Mouse (Mus musculus): ENCODE results near the gene Depdc5. TPM values are rescaled to one million over a fixed set of nuclear protein-coding genes. Genes with fewer than 3 reads are reported as not detected.
"Not testable (repeated sequence)": the region's sequence is repeated elsewhere in the genome, so short reads cannot be mapped to it uniquely, and the experiment has no call there.

Gene Depdc5
- polyA plus RNA-seq, 1 experiment = 16.2 TPM

DNA sequence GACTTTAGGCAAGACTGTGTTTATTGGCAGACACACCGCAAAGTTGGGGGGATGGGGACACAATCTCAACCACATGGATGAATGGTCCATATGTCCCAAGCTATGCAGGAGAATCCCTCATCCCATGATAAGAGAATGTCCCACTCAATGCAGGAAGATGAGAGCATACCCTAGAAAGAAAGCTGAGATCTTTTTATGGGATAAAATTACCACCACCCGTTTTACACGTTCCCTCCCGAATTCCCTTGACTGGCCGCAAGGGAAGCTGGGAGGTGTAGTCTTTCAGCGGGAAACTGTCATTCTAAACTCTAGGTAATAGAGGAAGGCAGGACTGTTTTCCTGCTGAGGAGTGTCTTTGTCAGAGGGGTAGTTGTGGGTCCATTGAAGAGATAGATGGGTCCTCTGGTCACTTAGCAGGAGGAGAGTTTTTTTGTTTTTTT, 5.7 kb upstream of the Depdc5 start:
- Histone ChIP-seq H3K4me3 (ENCODE audit: insufficient read depth, low read depth, low read length) (peak overlapping the region; percentile 66), H3K4me1 (ENCODE audit: control insufficient read depth, insufficient read depth, insufficient read length, low read length) (no peaks in the 10 kb centered on the region), H3K27ac (replicated peaks; ENCODE audit: low read depth, low read length) (no peak overlapping the region)

DNA sequence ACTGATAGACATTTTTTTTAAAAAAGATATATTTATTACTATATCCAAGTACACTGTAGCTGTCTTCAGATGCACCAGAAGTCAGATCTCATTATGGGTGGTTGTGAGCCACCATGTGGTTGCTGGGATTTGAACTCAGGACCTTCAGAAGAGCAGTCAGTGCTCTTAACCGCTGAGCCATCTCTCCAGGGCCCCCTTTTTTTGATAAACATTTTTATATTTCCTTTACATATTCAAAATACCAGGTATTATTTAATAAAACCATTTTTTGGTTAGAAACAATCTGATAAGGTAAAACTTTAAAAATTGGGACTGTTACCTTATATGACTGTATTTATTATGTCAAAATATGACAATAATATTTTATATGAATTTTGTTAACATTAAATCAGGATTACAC, 2.4 kb upstream of the Depdc5 start:
- Histone ChIP-seq H3K27ac (replicated peaks; ENCODE audit: low read depth, low read length) (no peak overlapping the region), H3K4me1 (ENCODE audit: control insufficient read depth, insufficient read depth, insufficient read length, low read length) (no peaks in the 10 kb centered on the region), H3K4me3 (ENCODE audit: insufficient read depth, low read depth, low read length) (no peak overlapping the region)

DNA sequence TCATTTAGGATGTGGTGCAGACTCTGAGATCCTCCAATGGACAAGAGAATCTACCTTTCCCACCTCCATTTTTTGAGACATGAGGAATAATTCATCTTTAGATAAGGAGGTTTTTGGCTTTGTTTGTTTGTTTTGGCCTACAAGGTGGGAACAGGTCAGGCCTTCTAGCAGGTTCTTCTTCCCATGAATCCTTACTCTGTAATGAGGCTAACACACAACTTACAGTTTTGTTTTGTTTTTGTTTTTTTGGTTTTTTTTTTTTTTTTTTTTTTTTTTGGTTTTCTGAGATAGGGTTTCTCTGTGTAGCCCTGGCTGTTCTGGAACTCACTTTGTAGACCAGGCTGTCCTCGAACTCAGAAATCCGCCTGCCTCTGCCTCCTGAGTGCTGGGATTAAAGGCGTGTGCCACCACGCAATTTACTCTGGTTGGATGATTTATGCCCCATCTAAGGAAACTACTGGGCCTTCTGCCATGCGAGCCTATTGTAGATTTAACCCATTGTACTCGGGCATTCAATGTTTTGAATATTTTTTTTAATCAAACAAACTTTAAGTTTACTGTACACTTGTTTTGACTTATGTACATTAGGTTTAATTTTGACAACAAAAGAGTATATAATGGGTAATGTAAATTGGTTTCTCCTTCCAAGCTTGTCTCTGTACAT, 900 bp upstream of the Depdc5 start:
- Histone ChIP-seq H3K4me3 (ENCODE audit: insufficient read depth, low read depth, low read length) (no peak overlapping the region), H3K27ac (replicated peaks; ENCODE audit: low read depth, low read length) (no peak overlapping the region), H3K4me1 (ENCODE audit: control insufficient read depth, insufficient read depth, insufficient read length, low read length) (no peaks in the 10 kb centered on the region)

DNA sequence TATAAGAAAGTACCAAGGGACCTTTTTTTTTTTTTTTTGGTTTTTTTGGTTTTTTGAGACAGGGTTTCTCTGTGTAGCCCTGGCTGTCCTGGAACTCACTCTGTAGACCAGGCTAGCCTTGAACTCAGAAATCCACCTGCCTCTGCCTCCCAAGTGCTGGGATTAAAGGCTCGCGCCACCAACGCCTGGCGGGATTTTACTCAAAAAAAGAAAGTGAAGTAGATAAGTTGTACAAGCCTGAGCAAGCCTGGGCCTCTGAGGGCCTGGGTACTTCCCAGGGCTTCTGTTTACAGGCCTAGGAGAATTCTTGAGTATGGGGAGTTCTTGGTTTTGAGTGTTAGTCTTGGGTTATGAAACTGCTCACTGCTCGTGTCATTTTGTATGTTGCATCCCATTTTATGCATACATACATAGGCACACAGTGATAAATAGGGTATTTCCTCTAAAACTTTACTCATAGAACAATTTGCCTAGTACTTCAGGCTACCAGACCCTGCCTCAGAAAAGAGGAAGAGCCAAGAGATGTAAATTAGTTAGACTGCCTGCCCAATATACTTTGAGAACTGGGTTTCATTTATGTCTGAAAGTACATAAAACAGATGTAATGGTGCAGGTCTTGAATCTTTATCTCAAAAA, 6.0 kb downstream of the Depdc5 start:
- no peak overlapping the region for H3K27ac ChIP-seq (replicated peaks; ENCODE audit: low read depth, low read length)
- no peak overlapping the region for H3K4me3 ChIP-seq (ENCODE audit: insufficient read depth, low read depth, low read length)
- no peaks in the 10 kb centered on the region for H3K4me1 ChIP-seq (ENCODE audit: control insufficient read depth, insufficient read depth, insufficient read length, low read length)

DNA sequence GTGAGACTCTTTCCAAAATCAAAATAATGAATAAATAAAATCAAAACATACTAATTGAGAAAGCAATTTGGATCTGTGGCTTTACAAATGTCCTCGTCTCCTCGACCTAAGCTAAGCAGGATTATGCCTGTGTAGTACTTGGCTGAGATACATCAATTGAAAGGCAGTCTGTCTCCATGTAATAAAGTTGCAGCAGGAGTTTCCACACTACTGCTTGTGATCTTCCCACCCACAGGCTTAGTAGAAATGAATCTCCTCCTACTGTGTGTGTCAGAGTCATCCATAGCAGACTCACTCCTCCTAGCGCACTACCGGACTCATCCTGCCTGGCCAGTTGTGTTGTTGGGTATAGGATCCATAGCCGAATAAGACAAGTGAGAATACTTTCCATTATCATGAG, 8.8 kb downstream of the Depdc5 start:
- Histone ChIP-seq H3K27ac (replicated peaks; ENCODE audit: low read depth, low read length) (no peak overlapping the region), H3K4me3 (ENCODE audit: insufficient read depth, low read depth, low read length) (no peak overlapping the region), H3K4me1 (ENCODE audit: control insufficient read depth, insufficient read depth, insufficient read length, low read length) (no peaks in the 10 kb centered on the region)

DNA sequence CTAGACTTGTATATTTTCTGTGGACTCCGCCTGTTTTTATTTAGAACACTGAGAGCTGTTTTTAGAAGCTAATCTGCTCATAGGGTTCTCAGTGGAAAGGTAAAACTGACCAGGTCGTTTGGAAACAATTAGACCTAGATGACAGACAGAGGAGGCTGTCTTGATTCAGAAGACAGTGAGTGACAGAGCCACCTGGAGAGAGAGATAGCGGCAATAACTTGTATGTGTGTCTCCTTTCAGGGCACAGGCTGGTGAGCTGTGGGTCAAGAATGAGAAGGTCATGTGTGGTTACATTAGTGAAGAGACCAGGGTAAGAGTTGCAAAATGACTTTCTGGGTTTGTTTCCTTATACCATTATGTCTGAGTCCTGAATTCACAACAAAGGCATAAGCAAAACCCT, 23.2 kb downstream of the Depdc5 start:
- no peak overlapping the region for H3K4me3 ChIP-seq (ENCODE audit: insufficient read depth, low read depth, low read length)
- no peaks in the 10 kb centered on the region for H3K4me1 ChIP-seq (ENCODE audit: control insufficient read depth, insufficient read depth, insufficient read length, low read length)
- H3K27ac ChIP-seq (replicated peaks; ENCODE audit: low read depth, low read length) = no peak overlapping the region

DNA sequence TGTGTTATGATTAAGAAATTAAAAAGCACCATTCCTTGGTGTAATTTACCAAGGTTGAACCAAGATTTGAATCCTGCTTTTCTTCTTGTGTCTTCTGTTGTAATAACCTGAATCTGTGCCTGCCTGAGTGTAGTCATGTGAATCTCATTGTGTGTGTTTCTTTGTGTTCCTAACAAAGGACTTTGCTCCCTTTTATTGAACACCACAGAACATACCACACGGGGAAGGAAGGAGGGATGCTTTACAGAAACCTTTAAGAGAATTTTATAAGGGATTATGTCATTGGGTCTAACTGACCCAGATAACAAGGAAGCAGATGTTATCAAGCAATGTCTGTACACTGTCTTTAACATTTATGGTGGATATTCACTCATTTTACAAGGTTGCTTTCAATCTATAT, 44.0 kb downstream of the Depdc5 start:
- Histone ChIP-seq H3K27ac (replicated peaks; ENCODE audit: low read depth, low read length) (no peak overlapping the region), H3K4me3 (ENCODE audit: insufficient read depth, low read depth, low read length) (no peak overlapping the region), H3K4me1 (ENCODE audit: control insufficient read depth, insufficient read depth, insufficient read length, low read length) (no peaks in the 10 kb centered on the region)

DNA sequence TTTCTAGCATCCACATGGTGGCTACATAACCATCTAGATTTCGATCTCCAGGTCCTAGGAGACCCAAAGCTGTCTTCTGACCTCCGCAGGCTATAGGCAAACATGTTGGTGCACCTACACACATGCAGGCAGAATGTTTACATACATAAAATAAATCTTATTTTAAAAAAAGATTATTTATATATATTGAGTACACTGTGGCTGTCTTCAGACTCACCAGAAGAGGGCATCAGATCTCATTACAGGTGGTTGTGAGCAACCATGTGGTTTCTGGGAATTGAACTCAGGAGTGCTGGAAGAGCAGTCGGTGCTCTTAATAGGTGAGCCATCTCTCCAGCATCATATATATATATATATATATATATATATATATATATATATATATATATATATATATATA, 50.6 kb downstream of the Depdc5 start:
- H3K4me1 ChIP-seq (ENCODE audit: control insufficient read depth, insufficient read depth, insufficient read length, low read length) = no peaks in the 10 kb centered on the region
- H3K4me3 ChIP-seq (ENCODE audit: insufficient read depth, low read depth, low read length) = no peak overlapping the region
- no peak overlapping the region for H3K27ac ChIP-seq (replicated peaks; ENCODE audit: low read depth, low read length)

DNA sequence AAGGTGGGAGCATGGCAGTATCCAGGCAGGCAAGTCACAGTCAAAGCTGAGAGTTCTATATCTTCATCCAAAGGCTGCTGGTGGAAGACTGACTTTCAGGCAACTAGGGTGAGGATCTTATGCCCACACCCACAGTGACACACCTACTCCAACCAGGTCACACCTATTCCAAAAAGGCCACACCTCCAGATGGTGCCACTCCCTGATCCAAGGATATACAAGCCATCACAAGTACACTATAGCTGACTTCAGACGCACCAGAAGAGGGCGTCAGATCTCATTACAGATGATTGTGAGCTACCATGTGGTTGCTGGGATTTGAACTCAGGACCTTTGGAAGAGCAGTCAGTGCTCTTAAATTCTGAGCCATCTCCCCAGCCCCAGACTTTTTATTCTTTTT, 55.8 kb downstream of the Depdc5 start:
- not testable (repeated sequence) for H3K4me1 ChIP-seq (ENCODE audit: control insufficient read depth, insufficient read depth, insufficient read length, low read length); H3K27ac ChIP-seq (replicated peaks; ENCODE audit: low read depth, low read length); H3K4me3 ChIP-seq (ENCODE audit: insufficient read depth, low read depth, low read length)

DNA sequence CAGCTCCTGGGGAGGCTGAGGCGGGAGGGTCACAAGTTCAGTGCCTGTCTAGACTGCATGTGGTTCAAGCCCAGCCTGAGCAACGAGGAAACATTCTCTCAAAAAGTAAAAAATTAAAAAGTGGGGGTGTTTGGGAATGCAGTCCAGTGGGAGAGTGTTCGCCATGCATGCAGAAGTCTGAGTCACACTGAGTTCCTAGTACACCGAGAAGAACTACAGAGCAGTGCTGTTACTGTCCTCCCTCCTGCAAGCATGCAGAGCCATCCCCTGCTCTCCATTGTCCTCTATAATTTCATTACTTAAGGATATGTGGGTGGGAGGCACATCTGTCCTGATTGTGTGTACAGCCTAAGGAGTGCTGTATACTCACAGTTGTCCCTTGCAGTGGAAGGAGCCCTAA, 59.4 kb downstream of the Depdc5 start:
- no peak overlapping the region for H3K27ac ChIP-seq (replicated peaks; ENCODE audit: low read depth, low read length)
- H3K4me1 ChIP-seq (ENCODE audit: control insufficient read depth, insufficient read depth, insufficient read length, low read length) = no peaks in the 10 kb centered on the region
- H3K4me3 ChIP-seq (ENCODE audit: insufficient read depth, low read depth, low read length) = no peak overlapping the region

DNA sequence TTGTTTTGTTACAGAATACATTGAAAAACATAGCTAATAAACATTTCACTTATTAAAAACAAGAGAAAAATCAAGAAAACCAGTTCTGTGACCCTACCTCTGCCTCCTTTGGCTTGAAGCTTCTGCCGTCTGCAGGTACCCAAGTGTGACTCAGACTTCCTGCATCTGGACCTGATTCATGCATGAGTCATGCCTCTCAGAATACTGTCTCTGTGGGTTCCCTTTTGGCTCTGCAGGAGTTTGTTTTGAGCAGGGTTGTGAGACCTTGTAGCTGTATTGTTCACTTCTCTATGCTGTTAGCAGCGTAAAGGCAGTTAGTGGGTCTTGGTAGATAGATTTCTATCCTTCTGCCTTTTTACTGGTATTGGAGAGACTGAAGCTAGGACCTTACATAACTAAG, 67.3 kb downstream of the Depdc5 start:
- no peak overlapping the region for H3K27ac ChIP-seq (replicated peaks; ENCODE audit: low read depth, low read length)
- H3K4me1 ChIP-seq (ENCODE audit: control insufficient read depth, insufficient read depth, insufficient read length, low read length) = no peaks in the 10 kb centered on the region
- no peak overlapping the region for H3K4me3 ChIP-seq (ENCODE audit: insufficient read depth, low read depth, low read length)

DNA sequence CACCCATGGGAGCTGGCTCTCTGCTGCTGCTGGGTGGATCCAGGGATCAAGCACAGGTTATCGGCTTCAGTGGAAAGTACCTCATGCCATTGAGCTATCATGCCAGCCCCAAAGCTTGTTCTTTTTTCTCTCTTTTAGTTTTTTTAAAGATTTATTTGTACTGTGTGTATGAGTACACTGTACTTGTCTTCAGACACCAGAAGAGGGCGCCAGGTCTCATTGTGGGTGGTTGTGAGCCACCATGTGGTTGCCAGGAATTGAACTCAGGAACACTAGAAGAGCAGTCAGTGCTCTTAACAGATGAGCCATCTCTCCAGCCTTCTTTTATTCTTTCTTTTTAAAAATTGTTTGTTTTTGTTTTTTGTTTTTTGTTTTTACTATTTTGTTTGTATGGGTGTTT, 71.2 kb downstream of the Depdc5 start:
- H3K27ac ChIP-seq (replicated peaks; ENCODE audit: low read depth, low read length) = no peak overlapping the region
- no peak overlapping the region for H3K4me3 ChIP-seq (ENCODE audit: insufficient read depth, low read depth, low read length)
- no peaks in the 10 kb centered on the region for H3K4me1 ChIP-seq (ENCODE audit: control insufficient read depth, insufficient read depth, insufficient read length, low read length)

DNA sequence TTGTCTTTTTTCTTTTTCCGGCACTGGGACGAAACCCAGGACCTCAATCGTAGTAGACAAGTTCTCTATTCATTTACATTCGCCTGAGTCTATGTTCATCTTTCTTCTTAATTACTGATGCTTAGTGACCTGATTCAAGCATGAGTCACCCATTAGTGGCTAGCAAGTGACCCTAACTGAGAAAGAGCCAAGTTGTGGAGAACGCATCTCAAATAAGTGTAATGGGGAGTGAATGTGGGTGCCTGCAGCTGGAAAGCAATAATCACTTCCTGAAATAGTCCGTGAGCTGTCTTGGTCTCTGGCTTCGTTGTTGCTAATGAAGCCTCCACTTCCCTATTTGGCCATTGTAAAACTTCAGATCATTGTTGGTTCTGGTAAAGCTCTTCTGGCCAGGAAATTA, 77.1 kb downstream of the Depdc5 start:
- H3K27ac ChIP-seq (replicated peaks; ENCODE audit: low read depth, low read length) = no peak overlapping the region
- H3K4me3 ChIP-seq (ENCODE audit: insufficient read depth, low read depth, low read length) = no peak overlapping the region
- H3K4me1 ChIP-seq (ENCODE audit: control insufficient read depth, insufficient read depth, insufficient read length, low read length) = no peaks in the 10 kb centered on the region

DNA sequence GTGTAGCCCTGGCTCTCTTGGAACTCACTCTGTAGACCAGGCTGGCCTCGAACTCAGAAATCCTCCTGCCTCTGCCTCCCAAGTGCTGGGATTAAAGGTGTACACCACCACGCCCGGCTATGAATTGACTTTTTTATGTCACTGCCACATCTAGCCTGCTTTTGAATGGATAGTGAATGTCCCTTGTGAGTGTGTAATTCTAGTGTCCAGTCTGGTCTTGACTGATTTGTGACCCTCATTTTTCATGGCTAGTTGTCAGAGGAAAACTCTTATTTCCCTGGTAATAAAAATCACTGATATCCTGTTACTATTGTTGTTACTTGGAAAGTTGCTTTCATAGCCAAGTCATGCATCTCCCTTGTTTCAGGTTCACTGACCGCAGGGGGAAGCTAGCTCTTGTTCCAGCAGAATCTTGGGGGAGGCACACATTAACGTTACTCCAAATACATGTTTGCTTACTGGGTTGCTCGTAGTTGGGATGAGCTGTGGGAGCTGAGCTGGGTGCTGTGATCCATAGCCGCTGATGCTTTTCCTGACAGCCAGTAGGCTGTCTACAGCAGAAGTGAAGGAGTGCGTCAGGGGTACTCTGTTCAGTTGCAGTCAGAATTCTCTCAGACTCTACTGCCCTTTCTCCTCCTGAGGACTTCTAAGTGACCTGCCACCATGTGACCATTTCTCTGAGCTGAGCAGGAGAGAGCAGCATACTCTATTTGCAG, 77.9 kb downstream of the Depdc5 start:
- H3K4me1 ChIP-seq (ENCODE audit: control insufficient read depth, insufficient read depth, insufficient read length, low read length) = no peaks in the 10 kb centered on the region
- no peak overlapping the region for H3K4me3 ChIP-seq (ENCODE audit: insufficient read depth, low read depth, low read length)
- no peak overlapping the region for H3K27ac ChIP-seq (replicated peaks; ENCODE audit: low read depth, low read length)

DNA sequence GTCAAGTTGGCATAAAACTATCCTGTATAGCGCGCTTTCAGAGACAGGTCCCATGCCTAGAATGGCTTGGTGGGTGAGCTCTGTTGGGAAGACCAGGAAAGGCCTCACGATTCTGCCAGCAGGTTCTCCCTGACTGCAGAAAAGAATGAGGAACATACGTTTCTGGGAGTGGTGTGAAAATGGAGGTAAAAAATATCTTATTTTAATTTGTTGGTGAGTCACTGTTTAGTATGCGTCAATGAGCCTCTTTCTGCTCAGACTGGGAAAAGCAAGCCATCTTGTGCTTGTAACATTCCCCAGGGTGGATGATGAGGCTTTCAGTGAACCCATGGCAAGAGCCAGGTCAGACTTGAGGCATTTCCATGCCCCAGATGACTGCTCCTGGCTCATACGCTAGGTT, 86.6 kb downstream of the Depdc5 start:
- Histone ChIP-seq H3K27ac (replicated peaks; ENCODE audit: low read depth, low read length) (no peak overlapping the region), H3K4me1 (ENCODE audit: control insufficient read depth, insufficient read depth, insufficient read length, low read length) (no peaks in the 10 kb centered on the region), H3K4me3 (ENCODE audit: insufficient read depth, low read depth, low read length) (no peak overlapping the region)

Measured in brown adipose tissue, adult 24 weeks (tissue).